Mouse (Mus musculus): ENCODE results near the gene Gm42791.

DNA sequence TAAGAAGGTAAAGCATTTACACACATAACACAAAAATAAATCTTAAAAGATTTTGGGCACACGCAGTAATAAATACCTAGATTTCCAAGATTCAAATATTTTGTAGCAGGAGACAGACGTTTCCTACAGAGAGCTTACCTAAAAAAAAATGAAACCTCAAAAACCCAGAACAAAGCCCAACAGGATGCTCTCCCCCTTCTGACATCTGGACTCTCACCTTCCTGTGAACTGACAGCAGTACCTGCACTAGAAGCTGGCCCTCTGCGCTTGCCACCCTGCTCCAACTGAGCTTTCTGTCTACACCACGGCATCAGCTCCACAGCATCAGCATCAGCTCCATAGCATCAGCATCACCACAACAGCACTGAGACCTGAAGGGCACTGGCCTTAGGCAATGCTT, 84.9 kb downstream of the Gm42791 start:
- TF ChIP-seq GATA1 (IDR thresholded peaks at IDR 0.05; ENCODE audit: low read length) (no peak), TAL1 (IDR thresholded peaks at IDR 0.05; ENCODE audit: low read length) (no peak)

All from erythroblast, embryonic 14.5 days (primary cell).